Mouse (Mus musculus) left cerebral cortex, postnatal 36 days (tissue): ENCODE measurements around the gene Arhgef16. TPM values are rescaled to one million over a fixed set of nuclear protein-coding genes. Genes with fewer than 3 reads are reported as not detected.

ENCODE experiments used
- DNase-seq, 2 experiments: peaks; one replicate each; pipeline ENCODE4 v3.0.0; 2021 to 2022; ENCODE audit warnings: low spot score in 2 of 2, mixed read lengths in 1 of 2
- intact Hi-C: fragments of 180-260 bp; cut with DNase I; formaldehyde crosslinking; loops from one replicate; pipeline ENCODE4 v1.15.1; 2025
- total RNA-seq, 2 experiments: library from RNA; stranded (reverse); gene quantifications; 2 replicates each; pipeline ENCODE4 v1.2.3; 2021

The Arhgef16 gene
- under 1 TPM; 0.59 to 0.62 TPM for total RNA-seq

GRCm38 (mm10) chr4:154301466-154301881 lies at the start of gene Arhgef16:
Gene Arhgef16, minus strand, starts transcription at chr4:154301676.
- intact Hi-C loops = loop anchor here (5.0 kb wide), 2 partner anchors 134 to 234 kb away; no protein-coding TSS in a partner anchor
- DNase-seq = peak; percentile 10 to 43

- no peak for DNase-seq
- intact Hi-C loops = no loop called here
These were observed 46.8 kb upstream of the Arhgef16 start for GRCm38 (mm10) chr4:154348197-154348786.

GRCm38 (mm10) chr4:154346731-154347522 lies 45.5 kb upstream of the Arhgef16 start:
- no peak for DNase-seq
- intact Hi-C loops = no loop called here

- no peak for DNase-seq
- intact Hi-C loops = loop anchor here (10.0 kb wide), 1 partner anchor 458 kb away; no protein-coding TSS in a partner anchor
These were observed 35.2 kb upstream of the Arhgef16 start for GRCm38 (mm10) chr4:154336650-154337049.

- intact Hi-C loops = loop anchor here (10.0 kb wide), 1 partner anchor 459 kb away; no protein-coding TSS in a partner anchor
- DNase-seq = peak; percentile 22 to 41
These were observed 34.3 kb upstream of the Arhgef16 start, which contains the start of gene B230104I21Rik for GRCm38 (mm10) chr4:154335761-154336160. Gene B230104I21Rik, plus strand, starts transcription at chr4:154336127.

GRCm38 (mm10) chr4:154334699-154335402 lies 33.4 kb upstream of the Arhgef16 start:
- intact Hi-C loops = loop anchor here (10.0 kb wide), 1 partner anchor 460 kb away; no protein-coding TSS in a partner anchor
- no peak for DNase-seq

- intact Hi-C loops = loop anchor here (10.0 kb wide), 1 partner anchor 462 kb away; no protein-coding TSS in a partner anchor
- DNase-seq = no peak
These were observed 31.8 kb upstream of the Arhgef16 start for GRCm38 (mm10) chr4:154333300-154333699.

- intact Hi-C loops = loop anchor here (10.0 kb wide), 1 partner anchor 464 kb away; no protein-coding TSS in a partner anchor
These were observed 29.8 kb upstream of the Arhgef16 start for GRCm38 (mm10) chr4:154331271-154331670.

GRCm38 (mm10) chr4:154330001-154330400 lies 28.5 kb upstream of the Arhgef16 start:
- no peak for DNase-seq
- intact Hi-C loops = loop anchor here (10.0 kb wide), 1 partner anchor 465 kb away; no protein-coding TSS in a partner anchor

More at GRCm38 (mm10) chr4:154331271-154331670, 29.8 kb upstream of the Arhgef16 start:
- DNase-seq = no peak

- DNase-seq = peak; percentile 71 to 76
- intact Hi-C loops = loop anchor here (1.0 to 5.0 kb wide), 3 partner anchors 63 to 498 kb away; no protein-coding TSS in a partner anchor
These were observed 27.4 kb upstream of the Arhgef16 start for GRCm38 (mm10) chr4:154328836-154329235.

- intact Hi-C loops = loop anchor here (1.0 to 5.0 kb wide), 3 partner anchors 64 to 499 kb away; no protein-coding TSS in a partner anchor
- peak in 1 of 2 experiments; percentile 6 for DNase-seq
These were observed 27.0 kb upstream of the Arhgef16 start for GRCm38 (mm10) chr4:154328431-154328830.

- DNase-seq = no peak
- intact Hi-C loops = loop anchor here (5.0 kb wide), 2 partner anchors 67 to 502 kb away; no protein-coding TSS in a partner anchor
These were observed 23.9 kb upstream of the Arhgef16 start for GRCm38 (mm10) chr4:154325410-154325809.

GRCm38 (mm10) chr4:154313622-154313967 lies 12.1 kb upstream of the Arhgef16 start:
- DNase-seq = no peak
- intact Hi-C loops = no loop called here

- DNase-seq = peak; percentile 18 to 19
- intact Hi-C loops = no loop called here
These were observed 11.6 kb upstream of the Arhgef16 start for GRCm38 (mm10) chr4:154312935-154313621.

GRCm38 (mm10) chr4:154312143-154312812 lies 10.8 kb upstream of the Arhgef16 start:
- DNase-seq = no peak
- intact Hi-C loops = no loop called here

- DNase-seq = no peak
- intact Hi-C loops = no loop called here
These were observed 9.2 kb upstream of the Arhgef16 start for GRCm38 (mm10) chr4:154310576-154311262.

- no peak for DNase-seq
- intact Hi-C loops = no loop called here
These were observed 7.7 kb upstream of the Arhgef16 start for GRCm38 (mm10) chr4:154309131-154309530.
